Mouse (Mus musculus): Measurements from ENCODE around the gene Elavl3. TPM values are rescaled to one million over a fixed set of nuclear protein-coding genes. Genes with fewer than 3 reads are reported as not detected.
A peak's percentile ranks its signal among the peaks of the same experiment; 100 is the strongest.

Gene Elavl3
- total RNA-seq, 2 experiments from 2014 or later, result 2.7 to 2.8 TPM

GRCm38 (mm10) chr9:22061339-22061738 is 9.5 kb upstream of the Elavl3 start:
- DNase-seq (ENCODE audit: low spot score in 2 of 2), result no peak

GRCm38 (mm10) chr9:22058011-22058424 is 6.2 kb upstream of the Elavl3 start:
- no peak for DNase-seq (ENCODE audit: low spot score in 2 of 2)

- DNase-seq (ENCODE audit: low spot score in 2 of 2), result no peak
Observed at GRCm38 (mm10) chr9:22057031-22057517, 5.3 kb upstream of the Elavl3 start.

GRCm38 (mm10) chr9:22056303-22056910 is 4.6 kb upstream of the Elavl3 start:
- no peak for DNase-seq (ENCODE audit: low spot score in 2 of 2)

- DNase-seq (ENCODE audit: low spot score in 2 of 2), result no peak
Observed at GRCm38 (mm10) chr9:22055713-22056112, 3.9 kb upstream of the Elavl3 start.

GRCm38 (mm10) chr9:22054411-22055076 is 2.7 kb upstream of the Elavl3 start:
- peak; percentile 63 to 67 for DNase-seq (ENCODE audit: low spot score in 2 of 2)

GRCm38 (mm10) chr9:22053657-22054056 is 1.8 kb upstream of the Elavl3 start:
- no peak for DNase-seq (ENCODE audit: low spot score in 2 of 2)

GRCm38 (mm10) chr9:22051161-22051957 is 464 bp downstream of the Elavl3 start:
- no peak for DNase-seq (ENCODE audit: low spot score in 2 of 2)

- DNase-seq (ENCODE audit: low spot score in 2 of 2), result peak; percentile 55 to 63
Observed at GRCm38 (mm10) chr9:22050351-22050889, 1.4 kb downstream of the Elavl3 start.

- DNase-seq (ENCODE audit: low spot score in 2 of 2), result no peak
Observed at GRCm38 (mm10) chr9:22049721-22050270, 2.0 kb downstream of the Elavl3 start.

GRCm38 (mm10) chr9:22049315-22049714 is 2.5 kb downstream of the Elavl3 start:
- DNase-seq (ENCODE audit: low spot score in 2 of 2), result no peak

- DNase-seq (ENCODE audit: low spot score in 2 of 2), result no peak
Observed at GRCm38 (mm10) chr9:22047329-22047728, 4.5 kb downstream of the Elavl3 start.

GRCm38 (mm10) chr9:22041832-22042231 is 10.0 kb downstream of the Elavl3 start:
- no peak for DNase-seq (ENCODE audit: low spot score in 2 of 2)

GRCm38 (mm10) chr9:22037826-22038225 is 14.0 kb downstream of the Elavl3 start:
- DNase-seq (ENCODE audit: low spot score in 2 of 2), result no peak

- no peak for DNase-seq (ENCODE audit: low spot score in 2 of 2)
Observed at GRCm38 (mm10) chr9:22035300-22036044, 16.4 kb downstream of the Elavl3 start.

- DNase-seq (ENCODE audit: low spot score in 2 of 2), result no peak
Observed at GRCm38 (mm10) chr9:22030386-22030785, 21.4 kb downstream of the Elavl3 start.

GRCm38 (mm10) chr9:22028467-22028866 is 23.4 kb downstream of the Elavl3 start:
- DNase-seq (ENCODE audit: low spot score in 2 of 2), result no peak

GRCm38 (mm10) chr9:22024592-22024991 is 27.2 kb downstream of the Elavl3 start:
- DNase-seq (ENCODE audit: low spot score in 2 of 2), result no peak

- DNase-seq (ENCODE audit: low spot score in 2 of 2), result no peak
Observed at GRCm38 (mm10) chr9:22017208-22017825, 34.5 kb downstream of the Elavl3 start.

- DNase-seq (ENCODE audit: low spot score in 2 of 2), result no peak
Observed at GRCm38 (mm10) chr9:22016245-22016644, 35.6 kb downstream of the Elavl3 start.
